Mouse (Mus musculus) megakaryocyte-erythroid progenitor cell, adult 5 weeks (primary cell): ENCODE data around the gene Gm48551. TPM values are rescaled to one million over a fixed set of nuclear protein-coding genes. Genes with fewer than 3 reads are reported as not detected.

Experiments used
- polyA plus RNA-seq: library from polyadenylated mRNA; stranded (reverse); fragments of >175 nt; gene quantifications from 2 replicates; pipeline ENCODE4 v1.2.3, GENCODE M21; 2012

The Gm48551 gene
- 0.64 and 1.3 TPM in 2 replicates for polyA plus RNA-seq

GRCm38 (mm10) chr10:81383802-81384604 lies at the start of gene Gm48551, which contains the start of gene Dohh:
Gene Gm48551, plus strand, starts transcription at chr10:81384466.
Gene Dohh, plus strand, starts transcription at chr10:81384428.

DNA sequence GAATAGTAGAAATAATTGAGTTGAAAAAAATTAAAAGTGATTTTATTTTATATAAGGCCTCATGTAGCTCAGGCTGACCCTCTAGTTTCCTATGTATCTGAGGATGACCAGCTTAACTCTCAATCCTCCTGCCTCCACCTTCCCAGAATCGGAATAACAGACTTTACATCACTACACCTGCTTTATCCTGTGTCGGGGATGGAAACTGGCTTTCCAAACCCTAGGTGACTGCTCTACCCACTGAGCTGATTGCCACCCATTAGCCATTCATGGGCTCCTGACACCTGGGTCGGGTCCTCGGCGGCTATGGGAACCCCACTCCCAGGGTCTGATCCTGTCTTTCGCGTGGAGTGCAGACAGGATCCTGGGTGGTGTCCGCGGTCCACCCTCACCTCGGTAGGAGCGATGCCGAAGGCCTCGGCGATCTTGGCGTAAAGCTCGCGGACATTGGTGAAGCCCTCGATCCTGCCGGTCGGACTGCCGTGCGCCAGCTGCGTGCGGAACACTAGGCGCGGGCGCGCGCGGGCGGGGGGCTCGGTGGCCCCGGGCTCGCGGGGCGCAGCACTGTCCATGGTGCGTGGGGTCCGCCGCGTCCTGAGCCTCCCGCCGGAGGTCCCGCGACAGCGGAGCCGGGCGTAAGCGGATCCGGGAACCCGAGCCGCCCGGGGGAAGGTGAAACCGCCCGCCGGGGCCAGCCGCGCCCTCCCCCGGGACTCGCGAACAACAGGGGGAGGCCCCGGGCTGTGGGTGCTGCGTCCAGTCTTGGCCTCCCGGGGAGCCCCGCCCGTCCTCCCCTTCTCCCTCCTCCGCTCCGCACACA lies 41.4 kb upstream of the Gm48551 start, which contains the start of gene Gipc3:
Gene Gipc3 (minus strand): TSS at position 581 of the 820 bp plus-strand sequence.

GRCm38 (mm10) chr10:81350351-81351063 lies 33.8 kb upstream of the Gm48551 start, which contains the start of gene Hmg20b:
Gene Hmg20b, minus strand, starts transcription at chr10:81350480.

DNA sequence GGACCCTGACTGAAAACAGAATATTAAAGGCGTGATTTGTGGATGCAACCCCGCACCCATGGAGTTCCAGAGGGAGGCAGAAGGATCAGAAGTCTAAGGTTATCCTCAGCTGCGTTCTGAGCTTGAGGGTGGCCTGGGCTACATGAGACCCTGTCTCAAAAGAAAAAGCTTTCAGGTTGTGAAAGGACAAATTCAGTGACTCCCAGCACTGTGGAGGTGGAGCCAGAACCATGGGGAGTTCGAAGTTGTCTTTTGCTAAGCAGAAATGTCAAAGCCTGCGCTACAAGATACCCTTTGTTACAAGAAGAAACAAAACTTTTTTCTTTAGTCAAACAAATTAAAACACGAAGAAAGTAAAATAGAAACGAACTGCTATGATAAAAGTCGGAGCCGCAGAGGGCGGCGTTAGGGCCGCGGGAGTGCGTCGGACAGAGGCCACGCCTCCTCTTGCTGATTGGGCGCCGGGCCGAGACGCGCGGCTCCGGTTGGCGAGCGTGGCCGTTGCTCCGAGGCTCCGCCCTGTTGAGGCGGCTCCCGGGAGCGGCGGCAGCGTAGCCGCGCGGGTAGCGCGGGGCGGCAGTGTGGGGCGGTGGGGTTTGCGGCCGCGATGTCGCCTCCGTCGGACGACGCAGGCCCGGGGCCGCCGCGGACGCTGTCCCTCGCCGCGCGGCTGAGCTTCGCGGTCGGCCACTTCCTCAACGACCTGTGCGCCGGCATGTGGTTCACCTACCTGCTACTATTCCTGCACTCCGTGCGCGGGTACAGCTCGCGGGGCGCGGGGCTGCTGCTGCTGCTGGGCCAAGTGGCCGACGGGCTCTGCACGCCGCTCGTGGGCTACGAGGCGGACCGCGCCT lies 27.0 kb upstream of the Gm48551 start, which contains the start of gene Mfsd12:
Gene Mfsd12 (plus strand): TSS at position 501 of the 854 bp plus-strand sequence.

DNA sequence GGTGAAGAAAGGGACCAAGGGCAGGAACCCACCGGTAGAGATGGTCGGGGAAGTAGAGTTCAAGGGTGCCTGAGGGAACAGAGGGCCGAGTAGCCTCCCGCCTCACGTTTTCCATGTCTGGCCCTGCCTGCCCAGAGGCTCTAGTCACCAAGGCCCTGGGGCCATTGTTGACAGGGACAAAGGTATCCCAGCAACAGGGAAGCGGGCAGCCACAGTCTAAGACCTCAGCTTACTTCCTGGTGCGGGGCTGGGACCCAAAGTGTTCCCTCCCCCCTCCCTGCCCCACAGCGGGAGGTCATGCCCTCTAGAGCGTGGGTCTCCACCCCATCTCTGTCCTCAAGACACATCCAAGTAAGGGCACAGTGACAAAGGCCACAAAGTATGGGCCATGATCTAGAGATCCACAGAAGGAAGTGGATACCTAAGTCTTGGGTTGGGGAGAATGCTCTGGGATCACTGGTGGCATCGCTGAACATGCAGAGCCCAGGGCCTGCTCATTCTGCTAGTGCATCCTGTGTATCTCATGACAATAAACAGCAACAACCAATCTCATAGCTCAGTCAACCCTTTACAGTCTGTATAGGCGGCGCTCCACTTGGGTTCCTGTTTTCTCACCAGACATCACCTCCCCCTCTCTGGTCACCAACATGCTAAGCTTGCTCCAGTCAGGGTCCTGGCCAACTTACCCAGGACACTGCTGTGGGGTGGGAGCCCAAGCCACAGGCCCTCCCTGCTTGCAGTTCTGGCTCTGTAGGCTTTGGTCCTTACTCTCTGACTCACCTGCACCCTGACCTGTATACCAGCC lies 18.4 kb upstream of the Gm48551 start, which contains the start of gene 4930404N11Rik:
Gene 4930404N11Rik (minus strand): TSS at position 145 of the 805 bp plus-strand sequence.

DNA sequence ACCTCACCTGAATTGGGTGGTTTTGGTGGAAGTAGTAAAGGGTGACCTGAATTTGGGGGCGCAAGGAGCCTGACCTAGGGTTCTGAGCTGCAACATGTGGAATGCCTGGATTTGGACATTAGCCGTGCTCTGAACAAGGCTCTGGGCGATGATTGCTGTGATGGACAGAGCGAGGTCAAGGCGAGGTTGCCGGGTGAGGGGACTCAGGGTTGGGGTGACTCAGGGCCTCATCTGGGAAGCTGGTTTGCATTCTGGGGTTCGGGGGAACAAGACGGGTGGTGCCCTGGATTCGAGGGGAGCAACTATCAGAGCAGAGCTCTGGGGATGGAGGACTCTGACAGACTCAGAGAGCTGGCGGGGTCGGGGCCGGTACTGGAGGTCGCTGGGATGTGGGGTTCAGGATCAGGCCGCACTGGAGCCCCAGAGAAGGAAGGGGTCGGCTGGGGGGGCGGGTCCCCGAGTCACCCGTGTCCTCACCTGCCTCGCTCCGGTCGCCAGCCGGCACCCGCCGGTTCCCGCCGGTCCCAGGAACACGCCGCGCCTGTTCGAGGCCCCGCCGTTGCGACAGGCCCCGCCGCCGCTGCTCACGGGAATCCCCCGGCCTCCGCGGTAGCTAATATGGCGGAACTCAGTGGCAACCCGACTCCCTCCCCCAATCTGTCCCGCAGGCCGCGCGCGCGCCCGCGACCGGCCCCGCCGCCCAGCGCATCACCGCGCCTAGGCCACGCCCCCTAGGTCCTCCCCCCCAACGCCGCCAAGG lies 6.3 kb upstream of the Gm48551 start, which contains the start of gene Fzr1:
Gene Fzr1 (minus strand): TSS at position 724 of the 760 bp plus-strand sequence.

GRCm38 (mm10) chr10:81388505-81389055 lies 4.3 kb downstream of the Gm48551 start, which contains the start of gene Gm48552:
Gene Gm48552, plus strand, starts transcription at chr10:81389005.

GRCm38 (mm10) chr10:81392781-81393185 lies 8.5 kb downstream of the Gm48551 start, which contains the start of gene Smim24:
Gene Smim24, plus strand, starts transcription at chr10:81393051.

Other genes with a start within 250 kb of the Gm48551 start
- gene Zbtb7a, start 249.2 kb upstream of the Gm48551 start, polyA plus RNA-seq: 140 and 145 TPM in 2 replicates
- gene Pias4, start 216.5 kb upstream of the Gm48551 start, polyA plus RNA-seq: 42.4 and 50.2 TPM in 2 replicates
- gene Eef2, start 207.8 kb upstream of the Gm48551 start, polyA plus RNA-seq: 2,457 and 2,760 TPM in 2 replicates
- gene Dapk3, start 201.5 kb upstream of the Gm48551 start, polyA plus RNA-seq: 87.1 and 87.3 TPM in 2 replicates
- not detected in 2 replicates for gene 4930442H23Rik, start 200.6 kb upstream of the Gm48551 start, polyA plus RNA-seq
- gene Nmrk2, start 182.4 kb upstream of the Gm48551 start, polyA plus RNA-seq: not detected in 2 replicates
- gene Atcay, start 153.6 kb upstream of the Gm48551 start, polyA plus RNA-seq: 0.06 TPM in 1 of 2 replicates, not detected in the other
- gene Zfr2, start 151.3 kb upstream of the Gm48551 start, polyA plus RNA-seq: 0.35 and 0.63 TPM in 2 replicates
- gene Matk, start 131.5 kb upstream of the Gm48551 start, polyA plus RNA-seq: 66.6 and 73.6 TPM in 2 replicates
- 478 and 479 TPM in 2 replicates for gene Mrpl54, start 117.5 kb upstream of the Gm48551 start, polyA plus RNA-seq
- 99.2 and 99.9 TPM in 2 replicates for gene Apba3, start 117.5 kb upstream of the Gm48551 start, polyA plus RNA-seq
- gene Tjp3, start 92.9 kb upstream of the Gm48551 start, polyA plus RNA-seq: 15.6 and 16.5 TPM in 2 replicates
- gene Pip5k1c, start 91.5 kb upstream of the Gm48551 start, polyA plus RNA-seq: 317 and 331 TPM in 2 replicates
- gene Cactin, start 63.4 kb upstream of the Gm48551 start, polyA plus RNA-seq: 96.8 and 123 TPM in 2 replicates
- 3.6 and 5.2 TPM in 2 replicates for gene Tbxa2r, start 55.7 kb upstream of the Gm48551 start, polyA plus RNA-seq
- 0.32 and 0.93 TPM in 2 replicates for gene Gipc3, start 41.2 kb upstream of the Gm48551 start, polyA plus RNA-seq
- gene Hmg20b, start 34.0 kb upstream of the Gm48551 start, polyA plus RNA-seq: 274 and 308 TPM in 2 replicates
- gene Mfsd12, start 27.0 kb upstream of the Gm48551 start, polyA plus RNA-seq: 60.6 and 65.0 TPM in 2 replicates
- gene 4930404N11Rik, start 18.6 kb upstream of the Gm48551 start, polyA plus RNA-seq: 2.8 and 5.0 TPM in 2 replicates
- gene Fzr1, start 6.0 kb upstream of the Gm48551 start, polyA plus RNA-seq: 55.8 and 61.0 TPM in 2 replicates
- gene Dohh, start within 50 bp of the Gm48551 start, polyA plus RNA-seq: 169 and 171 TPM in 2 replicates
- 6.5 and 12.0 TPM in 2 replicates for gene Gm48552, start 4.5 kb downstream of the Gm48551 start, polyA plus RNA-seq
- 9.7 and 10.1 TPM in 2 replicates for gene Smim24, start 8.6 kb downstream of the Gm48551 start, polyA plus RNA-seq
- 223 and 238 TPM in 2 replicates for gene Nfic, start 71.2 kb downstream of the Gm48551 start, polyA plus RNA-seq
- 0.11 and 0.35 TPM in 2 replicates for gene Celf5, start 98.2 kb downstream of the Gm48551 start, polyA plus RNA-seq
- gene Ncln, start 111.9 kb downstream of the Gm48551 start, polyA plus RNA-seq: 293 and 377 TPM in 2 replicates
- gene S1pr4, start 115.7 kb downstream of the Gm48551 start, polyA plus RNA-seq: 29.4 and 31.3 TPM in 2 replicates
- 62.5 and 63.6 TPM in 2 replicates for gene Gna15, start 139.8 kb downstream of the Gm48551 start, polyA plus RNA-seq
- 12.9 and 13.1 TPM in 2 replicates for gene Gna11, start 160.7 kb downstream of the Gm48551 start, polyA plus RNA-seq
- 1,582 and 1,630 TPM in 2 replicates for gene Aes, start 175.0 kb downstream of the Gm48551 start, polyA plus RNA-seq
- gene Tle2, start 190.1 kb downstream of the Gm48551 start, polyA plus RNA-seq: 19.6 and 35.0 TPM in 2 replicates
- 28.2 and 41.6 TPM in 2 replicates for gene Tle6, start 216.6 kb downstream of the Gm48551 start, polyA plus RNA-seq
- gene BC025920, start 221.8 kb downstream of the Gm48551 start, polyA plus RNA-seq: 0.09 and 0.15 TPM in 2 replicates
- 75.3 and 78.0 TPM in 2 replicates for gene Sirt6, start 243.3 kb downstream of the Gm48551 start, polyA plus RNA-seq
- 5.9 and 7.5 TPM in 2 replicates for gene Ankrd24, start 244.1 kb downstream of the Gm48551 start, polyA plus RNA-seq